In the genomic region with DNA sequence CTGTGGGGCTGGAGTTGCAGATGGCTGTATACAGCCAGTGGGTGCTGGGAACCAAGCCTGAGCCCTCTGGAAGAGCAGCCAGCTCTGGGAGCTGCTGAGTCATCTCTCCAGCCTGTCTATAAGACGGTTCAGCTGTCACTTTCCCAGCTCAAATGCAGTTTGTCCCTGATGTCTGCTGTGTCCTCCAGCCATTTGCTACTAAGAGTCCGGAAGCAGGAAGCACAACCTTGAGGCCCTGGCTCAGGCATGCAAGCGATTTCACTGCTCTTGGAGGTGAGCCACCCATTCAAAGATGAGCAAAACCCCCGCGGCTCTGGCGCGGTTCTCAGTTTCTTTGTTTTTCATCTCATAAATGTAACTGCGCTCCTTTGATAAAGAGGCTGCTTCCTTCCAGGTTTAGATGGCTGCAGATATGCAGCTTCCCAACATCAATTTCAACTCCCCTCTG, we compare ENCODE assay signal across 14 mouse cellular contexts. TPM values are rescaled to one million over a fixed set of nuclear protein-coding genes. Genes with fewer than 3 reads are reported as not detected.
DNase-seq lines count a peak whose midpoint lies in the region; ATAC-seq and TF ChIP-seq lines count a peak whose summit lies in the region.
"Had no signal": no experiment of that assay in that cellular context is flagged by ENCODE, and none has a peak within 500 bp of the region (broad histone marks: within the 10 kb centered on the region; RNA-seq: fewer than 3 reads in every experiment).

No protein-coding gene starts in this region.

- peaks cover 3% of the 10 kb centered on the region; the same call in 1 of the 2 replicates for H3K9me3 ChIP-seq in heart, postnatal 0 days (replicated peaks; ENCODE audit: control insufficient read depth, low read length)
- H3K9me3 ChIP-seq in heart, embryonic 12.5 days (replicated peaks) = no peaks in the 10 kb centered on the region
- no peaks in the 10 kb centered on the region for H3K9me3 ChIP-seq in liver, embryonic 13.5 days (replicated peaks)
- no peaks in the 10 kb centered on the region for H3K9me3 ChIP-seq in intestine, embryonic 15.5 days
- H3K9me3 ChIP-seq: kidney, embryonic 15.5 days had no signal

- H3K4me1 ChIP-seq in heart, postnatal 0 days (ENCODE audit: control insufficient read depth, insufficient read depth) = no peaks in the 10 kb centered on the region
- H3K4me1 ChIP-seq in heart, embryonic 12.5 days (replicated peaks) = no peaks in the 10 kb centered on the region
- peaks cover 8% of the 10 kb centered on the region for H3K4me1 ChIP-seq in liver, embryonic 13.5 days (replicated peaks)
- H3K4me1 ChIP-seq in intestine, embryonic 15.5 days (replicated peaks) = no peaks in the 10 kb centered on the region
- H3K4me1 ChIP-seq: kidney, embryonic 15.5 days had no signal

- DNase-seq in heart, postnatal 0 days (ENCODE audit: low spot score) = no peak
- peak; percentile 62 for DNase-seq in ZHBTc4 (ENCODE audit: low read depth, low spot score)
- DNase-seq in liver, embryonic 13.5 days = no peak
- DNase-seq in thymus, postnatal 25 days = peak; percentile 52
- DNase-seq in lung, postnatal 25 days (ENCODE audit: low spot score) = no peak
- DNase-seq in retina, postnatal 1 day = no peak
- DNase-seq: cerebellum, adult 9-10 months had no signal

- no peak for TF ChIP-seq CTCF in heart, postnatal 0 days (IDR thresholded peaks at IDR 0.05; ENCODE audit: low read depth)

- TF ChIP-seq EP300 in heart, postnatal 0 days (IDR thresholded peaks at IDR 0.05; ENCODE audit: low read depth) = no peak

- H3K27ac ChIP-seq in heart, postnatal 0 days (ENCODE audit: low read depth) = no peak overlapping the region
- H3K27ac ChIP-seq in heart, embryonic 12.5 days (ENCODE audit: poor library complexity, severe bottlenecking) = no peak overlapping the region
- H3K27ac ChIP-seq in liver, embryonic 13.5 days = 0 out of 2 replicates have a peak overlapping the region, but pooled peaks have one; percentile 2
- no peak overlapping the region for H3K27ac ChIP-seq in intestine, embryonic 15.5 days
- H3K27ac ChIP-seq: heart, adult 2 months; kidney, embryonic 15.5 days had no signal

- ATAC-seq in heart, postnatal 0 days (ENCODE audit: insufficient read depth, low read depth) = no peak
- no peak for ATAC-seq in heart, embryonic 12.5 days (ENCODE audit: insufficient number of reproducible peaks, low FRiP score)
- peak; percentile 67 for ATAC-seq in liver, embryonic 13.5 days (ENCODE audit: low read depth)
- ATAC-seq in intestine, embryonic 15.5 days = no peak
- ATAC-seq: forebrain, embryonic 14.5 days; Patski had no signal

- H3K4me2 ChIP-seq in heart, postnatal 0 days (ENCODE audit: low read depth, low read length) = peak overlapping the region; percentile 7; the same call in 1 of the 2 replicates
- no peak overlapping the region for H3K4me2 ChIP-seq in heart, embryonic 12.5 days
- peak overlapping the region; percentile 42 for H3K4me2 ChIP-seq in liver, embryonic 13.5 days
- H3K4me2 ChIP-seq in intestine, embryonic 15.5 days (replicated peaks) = no peak overlapping the region
- H3K4me2 ChIP-seq: kidney, embryonic 15.5 days; midbrain, embryonic 11.5 days had no signal

- 69% methylated on average over 8 of the region's 8 CpGs for WGBS in heart, postnatal 0 days
- 74% methylated on average over 8 of the region's 8 CpGs for WGBS in heart, embryonic 12.5 days
- 33% methylated on average over 8 of the region's 8 CpGs for WGBS in liver, embryonic 13.5 days (ENCODE audit: insufficient replicate concordance)
- 79% methylated on average over 8 of the region's 8 CpGs for WGBS in intestine, embryonic 15.5 days

- H3K27me3 ChIP-seq in heart, postnatal 0 days (ENCODE audit: control insufficient read depth, insufficient read depth, low read length) = no peaks in the 10 kb centered on the region
- no peaks in the 10 kb centered on the region for H3K27me3 ChIP-seq in heart, embryonic 12.5 days (replicated peaks)
- H3K27me3 ChIP-seq in liver, embryonic 13.5 days = no peaks in the 10 kb centered on the region
- H3K27me3 ChIP-seq in intestine, embryonic 15.5 days (replicated peaks) = no peaks in the 10 kb centered on the region
- H3K27me3 ChIP-seq: kidney, embryonic 15.5 days; Patski had no signal

- H3K9ac ChIP-seq in heart, postnatal 0 days (replicated peaks; ENCODE audit: low read depth, low read length) = no peak overlapping the region
- H3K9ac ChIP-seq in heart, embryonic 12.5 days = no peak overlapping the region
- H3K9ac ChIP-seq in liver, embryonic 13.5 days = 0 out of 2 replicates have a peak overlapping the region, but pooled peaks have one; percentile 5
- no peak overlapping the region for H3K9ac ChIP-seq in intestine, embryonic 15.5 days
- H3K9ac ChIP-seq: kidney, embryonic 15.5 days had no signal

- no peaks in the 10 kb centered on the region for H3K36me3 ChIP-seq in heart, postnatal 0 days (replicated peaks; ENCODE audit: control insufficient read depth, insufficient read depth, low read length)
- no peaks in the 10 kb centered on the region for H3K36me3 ChIP-seq in heart, embryonic 12.5 days
- no peaks in the 10 kb centered on the region for H3K36me3 ChIP-seq in liver, embryonic 13.5 days
- no peaks in the 10 kb centered on the region for H3K36me3 ChIP-seq in intestine, embryonic 15.5 days
- H3K36me3 ChIP-seq: kidney, embryonic 15.5 days had no signal

- no peak overlapping the region for H3K4me3 ChIP-seq in heart, postnatal 0 days (ENCODE audit: low read depth, low read length)
- no peak overlapping the region for H3K4me3 ChIP-seq in heart, embryonic 12.5 days
- H3K4me3 ChIP-seq in liver, embryonic 13.5 days (replicated peaks) = no peak overlapping the region; the same call in 1 of the 2 replicates
- H3K4me3 ChIP-seq in intestine, embryonic 15.5 days (replicated peaks) = no peak overlapping the region
- H3K4me3 ChIP-seq: heart, adult 2 months; kidney, embryonic 15.5 days had no signal

RNA-seq across cellular contexts. Expression of gene Pkn2, which starts 17.2 kb away (rescaled TPM):
- 40.0 and 56.4 TPM in 2 replicates for total RNA-seq in heart, postnatal 0 days (2014; rRNA removed; ENCODE audit: low replicate concordance)
- 30.8 and 34.3 TPM in 2 replicates for polyA plus RNA-seq in heart, postnatal 0 days (2015; fragmentation: Nextera tagmentation; extraction: Ambion mirVana)
- 53.1 and 55.7 TPM in 2 replicates for polyA plus RNA-seq in heart, embryonic 12.5 days (2016; fragmentation: Nextera tagmentation; extraction: Ambion mirVana)
- polyA plus RNA-seq in liver, embryonic 13.5 days (2015; fragmentation: Nextera tagmentation; extraction: Ambion mirVana) = 34.9 and 37.3 TPM in 2 replicates
- polyA plus RNA-seq in intestine, embryonic 15.5 days (2015; fragmentation: Nextera tagmentation; extraction: Ambion mirVana) = 39.8 and 47.4 TPM in 2 replicates

Comparison
In these comparisons a context has a peak if more than half of its experiments do, and no peak if none do; other contexts are left out.
1. H3K4me2 ChIP-seq: peak in heart, postnatal 0 days (single experiment) and liver, embryonic 13.5 days (single experiment); none in heart, embryonic 12.5 days (single experiment) and intestine, embryonic 15.5 days (single experiment).
2. DNase-seq: peak in ZHBTc4 (single experiment) and thymus, postnatal 25 days (single experiment); none in heart, postnatal 0 days (single experiment), liver, embryonic 13.5 days (single experiment), lung, postnatal 25 days (single experiment) and retina, postnatal 1 day (single experiment).